Mouse (Mus musculus) liver, adult 2 months (tissue): ENCODE measurements at regions not wholly inside any gene's neighbourhood (a gene's known extent, or its start where the extent isn't known, plus 50 kb on each side); places are given as distances from the start of the nearest gene placed in this dataset.

ENCODE experiments used
- DNase-seq: peaks from one replicate; pipeline ENCODE4 v3.0.0-alpha.2; 2011; ENCODE audit warnings: low read depth, low spot score; ENCODE audit errors: extremely low read depth
- H3K27ac ChIP-seq: fragments of 200-500 bp; replicated peaks from 2 replicates; pipeline ENCODE4 v1.5.1; 2012; ENCODE audit warnings: low read depth, mild to moderate bottlenecking, control low read depth, inconsistent platforms, low read length; ENCODE audit not compliant: insufficient read depth
- H3K27me3 ChIP-seq: fragments of 200-500 bp; 2 replicates; pipeline ENCODE4 v1.6.1; 2012; ENCODE audit warnings: mild to moderate bottlenecking, moderate library complexity, low read length, inconsistent platforms; ENCODE audit not compliant: control insufficient read depth, insufficient read depth
- H3K36me3 ChIP-seq: fragments of 200-500 bp; 2 replicates; pipeline ENCODE4 v1.6.1; 2012; ENCODE audit warnings: low read length, inconsistent platforms; ENCODE audit not compliant: control insufficient read depth, insufficient read depth
- H3K4me1 ChIP-seq: fragments of 200-500 bp; 2 replicates; pipeline ENCODE4 v1.6.1; 2011; ENCODE audit warnings: low read length; ENCODE audit not compliant: control insufficient read depth, insufficient read depth
- H3K4me3 ChIP-seq: fragments of 200-500 bp; 2 replicates; pipeline ENCODE4 v1.5.1; 2011; ENCODE audit warnings: low read depth, mild to moderate bottlenecking, control low read depth, low read length, moderate library complexity; ENCODE audit not compliant: insufficient read depth
- H3K79me2 ChIP-seq: fragments of 200-500 bp; 2 replicates; pipeline ENCODE4 v1.6.1; 2012; ENCODE audit warnings: inconsistent platforms, mild to moderate bottlenecking, low read length, moderate library complexity; ENCODE audit not compliant: control insufficient read depth, insufficient read depth
- H3K9ac ChIP-seq: fragments of 200-500 bp; 2 replicates; pipeline ENCODE4 v1.6.1; 2012; ENCODE audit warnings: low read depth, mild to moderate bottlenecking, control low read depth, inconsistent platforms, low read length
- CTCF ChIP-seq: fragments of 200-500 bp; IDR thresholded peaks from 2 replicates; pipeline ENCODE4 v1.5.1; 2011; ENCODE audit warnings: low read depth, low read length, control low read depth
- POLR2A ChIP-seq: fragments of 200-500 bp; IDR thresholded peaks from 2 replicates; pipeline ENCODE4 v1.6.1; 2011; ENCODE audit warnings: low read length, control low read depth; ENCODE audit not compliant: insufficient read depth; ENCODE audit errors: extremely low read depth
- WGBS: fragments of 180-500 bp; shearing (Covaris S2); methylation state at CpG from one replicate; pipeline ENCODE4 v1.1.7; 2018; 5-methylcytosine and 5-hydroxymethylcytosine counted together

DNA sequence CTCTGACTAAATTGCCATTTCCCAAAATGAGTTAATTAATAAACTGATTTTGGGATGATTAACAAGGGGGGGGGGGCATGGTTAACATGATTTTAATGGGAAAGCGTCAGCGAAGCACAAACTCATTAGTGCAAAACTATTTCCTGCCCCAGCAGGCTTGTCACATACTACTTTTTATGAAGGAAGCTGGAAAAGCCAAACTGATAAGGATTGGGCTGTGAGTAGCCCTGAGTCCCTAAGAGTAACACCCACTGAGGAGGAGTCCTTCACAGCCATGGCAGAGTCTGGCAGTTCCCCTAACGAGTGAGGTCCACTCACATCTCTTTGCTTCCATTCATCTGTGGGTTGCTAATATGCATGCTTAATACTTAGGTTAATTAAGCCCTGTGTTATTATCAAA, 173.9 kb upstream of the Tenm4 start:
- Histone ChIP-seq H3K27ac (no peak overlapping the region), H3K9ac (no peak overlapping the region), H3K36me3 (no peaks in the 10 kb centered on the region), H3K4me3 (no peak overlapping the region), H3K79me2 (no peaks in the 10 kb centered on the region), H3K4me1 (no peaks in the 10 kb centered on the region), H3K27me3 (no peaks in the 10 kb centered on the region)
- no peak for DNase-seq
- WGBS, result 76% methylated on average over 3 of the region's 3 CpGs
- TF ChIP-seq POLR2A, result no peak
- no peak for TF ChIP-seq CTCF

DNA sequence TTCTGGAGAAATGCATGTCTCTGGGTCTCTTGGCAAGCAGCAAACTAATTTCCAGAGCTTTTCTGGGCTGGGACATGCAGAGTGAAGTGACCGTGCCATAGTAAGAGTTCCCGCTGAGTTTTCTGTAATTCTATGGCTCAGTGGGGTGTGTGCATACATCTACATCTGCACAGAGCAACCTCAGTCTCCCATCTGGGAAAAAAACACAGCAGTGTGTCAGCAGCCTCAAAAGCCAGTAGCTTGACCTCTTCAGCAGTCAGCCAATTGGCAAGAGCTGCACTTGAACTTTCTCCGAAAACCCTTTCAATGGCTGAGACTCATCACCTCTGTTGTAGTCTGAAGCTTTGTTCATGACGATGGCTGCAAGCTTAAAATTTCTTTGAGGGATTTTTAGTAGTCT, 171.9 kb upstream of the Tenm4 start:
- H3K9ac ChIP-seq, result no peak overlapping the region
- no peaks in the 10 kb centered on the region for H3K36me3 ChIP-seq
- 82% methylated on average over 4 of the region's 4 CpGs for WGBS
- H3K4me1 ChIP-seq, result no peaks in the 10 kb centered on the region
- DNase-seq, result no peak
- H3K27ac ChIP-seq, result no peak overlapping the region
- TF ChIP-seq CTCF (no peak), POLR2A (no peak)
- no peaks in the 10 kb centered on the region for H3K79me2 ChIP-seq
- no peaks in the 10 kb centered on the region for H3K27me3 ChIP-seq
- no peak overlapping the region for H3K4me3 ChIP-seq

DNA sequence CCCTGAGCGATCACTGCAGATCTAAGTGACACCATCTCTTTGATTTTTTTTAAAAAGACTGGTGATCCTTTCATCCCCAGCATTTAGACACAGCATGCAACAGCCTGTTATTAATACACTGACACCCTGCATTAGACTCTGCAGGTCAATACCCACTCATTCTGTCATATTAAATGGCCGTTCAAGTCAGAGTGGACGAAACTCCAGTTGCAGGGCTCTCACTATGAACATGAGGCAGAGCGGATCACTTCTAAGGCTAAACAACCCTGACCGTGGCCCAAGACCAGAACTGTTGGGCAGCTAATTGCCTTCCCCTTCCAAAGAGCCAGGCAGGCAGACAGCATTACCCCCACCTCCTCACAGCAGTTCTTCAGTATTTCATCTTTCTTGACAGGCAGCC, 168.6 kb upstream of the Tenm4 start:
- H3K36me3 ChIP-seq, result no peaks in the 10 kb centered on the region
- DNase-seq, result no peak

DNA sequence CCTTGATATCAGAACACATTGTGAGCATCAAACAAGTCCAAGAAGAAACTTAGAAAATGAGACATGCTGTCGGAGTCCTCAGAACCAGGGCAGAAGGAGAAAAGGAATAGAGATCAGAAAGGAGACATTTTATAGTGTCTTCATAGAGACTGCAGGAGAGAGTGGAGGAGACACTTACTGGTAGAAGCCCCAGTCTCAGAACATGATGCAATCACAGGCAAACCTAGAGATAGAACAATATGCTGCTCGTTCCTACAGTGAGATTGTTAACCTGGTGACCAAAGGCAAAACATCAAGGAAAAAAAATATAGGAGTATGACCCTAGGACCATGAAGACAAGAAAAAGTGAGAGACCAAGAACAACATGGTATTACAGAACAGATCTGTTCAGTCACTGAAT, 164.7 kb upstream of the Tenm4 start:
- no peak for DNase-seq
- H3K27ac ChIP-seq, result no peak overlapping the region
- no peaks in the 10 kb centered on the region for H3K36me3 ChIP-seq
- TF ChIP-seq CTCF (no peak), POLR2A (no peak)
- no peak overlapping the region for H3K9ac ChIP-seq
- H3K4me3 ChIP-seq, result no peak overlapping the region
- H3K79me2 ChIP-seq, result no peaks in the 10 kb centered on the region
- WGBS, result 80% methylated on average over 2 of the region's 2 CpGs
- H3K4me1 ChIP-seq, result no peaks in the 10 kb centered on the region
- H3K27me3 ChIP-seq, result no peaks in the 10 kb centered on the region

More for the DNA sequence above, 168.6 kb upstream of the Tenm4 start:
- WGBS, result 80% methylated on average over 5 of the region's 5 CpGs
- H3K79me2 ChIP-seq, result no peaks in the 10 kb centered on the region
- no peaks in the 10 kb centered on the region for H3K4me1 ChIP-seq
- H3K27ac ChIP-seq, result no peak overlapping the region
- no peak overlapping the region for H3K4me3 ChIP-seq
- H3K9ac ChIP-seq, result no peak overlapping the region
- TF ChIP-seq CTCF, result no peak
- no peak for TF ChIP-seq POLR2A
- no peaks in the 10 kb centered on the region for H3K27me3 ChIP-seq

DNA sequence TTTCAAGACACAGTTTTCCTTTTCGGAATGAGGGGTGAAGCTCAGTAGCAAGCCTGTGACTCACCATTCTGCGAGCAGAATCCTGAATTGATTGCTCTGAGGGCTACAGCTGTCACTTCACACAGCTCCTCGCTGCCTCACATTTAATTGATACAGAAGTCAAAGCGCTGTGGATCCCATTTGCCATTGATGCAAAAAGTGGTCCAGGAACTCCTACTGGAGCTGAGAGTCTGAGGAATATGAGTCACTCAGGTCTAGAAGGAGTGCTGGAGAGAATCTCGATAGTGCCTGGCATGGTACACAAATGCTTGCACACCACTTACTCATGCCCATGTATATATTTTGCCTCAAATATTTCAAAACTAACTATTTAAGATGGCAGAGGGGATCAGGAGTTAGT, 158.0 kb upstream of the Tenm4 start:
- Histone ChIP-seq H3K9ac (no peak overlapping the region), H3K4me1 (no peaks in the 10 kb centered on the region), H3K36me3 (no peaks in the 10 kb centered on the region), H3K79me2 (no peaks in the 10 kb centered on the region), H3K4me3 (no peak overlapping the region), H3K27ac (no peak overlapping the region), H3K27me3 (no peaks in the 10 kb centered on the region)
- WGBS, result 77% methylated on average over 5 of the region's 5 CpGs
- no peak for TF ChIP-seq CTCF
- TF ChIP-seq POLR2A, result no peak
- DNase-seq, result no peak

DNA sequence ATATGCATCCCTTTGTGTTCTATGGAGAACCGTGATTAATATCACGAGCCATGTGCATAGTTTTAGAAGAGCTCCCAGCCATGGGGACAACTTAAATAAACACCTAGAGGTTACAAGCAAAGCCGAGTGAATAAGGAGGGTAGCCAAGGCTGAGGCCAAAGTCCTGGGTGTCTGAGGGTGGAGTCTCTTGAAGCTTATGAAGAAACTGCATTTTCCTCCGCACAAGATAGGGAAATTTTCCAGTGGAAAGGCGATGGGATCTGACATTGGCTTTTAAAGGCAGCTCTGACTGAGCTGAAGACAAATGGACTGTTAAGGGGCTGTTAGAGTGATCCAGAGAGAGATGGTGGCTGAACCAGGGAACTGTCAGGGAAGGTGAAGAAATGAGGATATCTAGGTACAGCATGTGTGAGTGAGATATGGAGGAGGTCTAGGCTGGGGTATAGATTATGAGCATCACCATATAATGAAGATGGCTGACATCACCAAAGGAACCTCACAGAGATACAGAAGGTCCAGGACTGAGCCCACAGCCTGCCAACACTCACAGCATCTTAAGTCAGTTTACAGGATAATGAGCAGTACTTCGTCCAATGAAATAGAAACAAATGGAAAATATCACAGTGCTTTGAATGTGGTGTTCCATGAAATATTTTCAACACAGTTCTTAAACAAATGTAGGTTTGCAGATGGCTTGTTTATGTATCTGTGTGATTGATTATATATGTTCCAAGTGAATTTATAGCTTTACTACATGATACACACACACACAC, 153.7 kb upstream of the Tenm4 start:
- Histone ChIP-seq H3K27me3 (no peaks in the 10 kb centered on the region), H3K9ac (no peak overlapping the region), H3K36me3 (no peaks in the 10 kb centered on the region), H3K4me3 (no peak overlapping the region), H3K27ac (no peak overlapping the region), H3K79me2 (no peaks in the 10 kb centered on the region), H3K4me1 (no peaks in the 10 kb centered on the region)
- no peak for TF ChIP-seq POLR2A
- TF ChIP-seq CTCF, result no peak
- no peak for DNase-seq
- WGBS, result 76% methylated on average over 6 of the region's 6 CpGs
